In the genomic region with DNA sequence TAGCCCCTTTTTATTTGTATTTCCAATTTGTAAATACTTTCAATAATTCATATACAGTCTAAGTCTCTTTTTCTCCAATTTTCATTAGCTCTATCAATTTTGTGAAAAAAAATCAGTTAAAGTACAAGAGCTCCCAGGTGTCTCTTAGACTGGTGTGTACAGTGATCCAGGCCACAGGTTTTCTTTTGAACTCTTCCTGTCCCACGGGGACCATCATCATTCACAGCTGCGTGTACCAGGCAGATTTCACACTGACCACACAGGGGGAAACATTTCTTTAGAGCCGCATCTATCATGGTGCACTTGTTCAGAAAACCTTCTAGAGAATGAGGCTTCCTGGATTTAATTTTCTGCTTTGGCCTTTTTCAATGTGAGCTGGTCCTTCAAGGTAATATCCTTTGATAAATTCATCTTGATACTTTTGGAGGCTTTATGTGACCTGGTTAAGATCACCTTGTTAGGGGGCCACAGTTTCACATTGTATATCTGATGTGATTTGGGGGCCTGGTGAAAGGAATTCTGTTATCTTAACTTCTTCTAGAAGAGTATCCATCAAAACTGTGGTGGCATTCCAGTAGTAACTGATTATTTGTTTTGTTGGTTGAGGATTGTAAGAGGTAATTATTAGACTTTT, we compare ENCODE assay signal across 17 mouse cellular contexts.
"Had no signal": no experiment of that assay in that cellular context is flagged by ENCODE, and none has a peak within 500 bp of the region (broad histone marks: within the 10 kb centered on the region; RNA-seq: fewer than 3 reads in every experiment).

No protein-coding gene starts in this region.

- H3K36me3 ChIP-seq: lung, embryonic 15.5 days; midbrain, embryonic 13.5 days; midbrain, embryonic 15.5 days; neural tube, embryonic 12.5 days; stomach, embryonic 15.5 days had no signal

- H3K27me3 ChIP-seq: lung, embryonic 15.5 days; megakaryocyte, embryonic 14.5 days; midbrain, embryonic 13.5 days; midbrain, embryonic 15.5 days; neural tube, embryonic 12.5 days; stomach, embryonic 15.5 days had no signal

- H3K4me3 ChIP-seq: lung, embryonic 15.5 days; megakaryocyte, embryonic 14.5 days; midbrain, embryonic 13.5 days; midbrain, embryonic 15.5 days; neural tube, embryonic 12.5 days; stomach, embryonic 15.5 days had no signal

- H3K27ac ChIP-seq: lung, embryonic 15.5 days; macrophage; midbrain, embryonic 13.5 days; midbrain, embryonic 15.5 days; neural tube, embryonic 12.5 days; stomach, embryonic 15.5 days; stomach, postnatal 0 days had no signal

- DNase-seq: liver, postnatal 0 days; lung, adult 2 months; lung, postnatal 14 days; lung, postnatal 36 days; right cerebral cortex, postnatal 14 days; thymus, adult 2 months; thymus, postnatal 25 days; thymus, postnatal 4 days had no signal

- H3K4me2 ChIP-seq: lung, embryonic 15.5 days; midbrain, embryonic 11.5 days; midbrain, embryonic 13.5 days; midbrain, embryonic 15.5 days; neural tube, embryonic 12.5 days; stomach, embryonic 15.5 days had no signal

- H3K4me1 ChIP-seq: lung, embryonic 15.5 days; megakaryocyte, embryonic 14.5 days had no signal

- H3K9me3 ChIP-seq: lung, embryonic 15.5 days; megakaryocyte, embryonic 14.5 days; midbrain, embryonic 13.5 days; midbrain, embryonic 15.5 days; neural tube, embryonic 12.5 days; stomach, embryonic 15.5 days had no signal

- H3K9ac ChIP-seq: liver, postnatal 0 days; lung, embryonic 15.5 days; midbrain, embryonic 13.5 days; midbrain, embryonic 15.5 days; neural tube, embryonic 12.5 days; stomach, embryonic 15.5 days had no signal
